Mouse (Mus musculus) liver, embryonic 14.5 days (tissue): Measurements from ENCODE around the gene Ankrd27.
A peak's percentile ranks its signal among the peaks of the same experiment; 100 is the strongest.

Experiments used
- CTCF ChIP-seq: IDR thresholded peaks from 2 replicates; pipeline ENCODE4 v1.5.1; 2016; ENCODE audit warnings: antibody characterized with exemption, low read depth, control low read depth
- EP300 ChIP-seq: IDR thresholded peaks from 2 replicates; pipeline ENCODE4 v1.6.1; 2016; ENCODE audit warnings: antibody characterized with exemption, low read depth

DNA sequence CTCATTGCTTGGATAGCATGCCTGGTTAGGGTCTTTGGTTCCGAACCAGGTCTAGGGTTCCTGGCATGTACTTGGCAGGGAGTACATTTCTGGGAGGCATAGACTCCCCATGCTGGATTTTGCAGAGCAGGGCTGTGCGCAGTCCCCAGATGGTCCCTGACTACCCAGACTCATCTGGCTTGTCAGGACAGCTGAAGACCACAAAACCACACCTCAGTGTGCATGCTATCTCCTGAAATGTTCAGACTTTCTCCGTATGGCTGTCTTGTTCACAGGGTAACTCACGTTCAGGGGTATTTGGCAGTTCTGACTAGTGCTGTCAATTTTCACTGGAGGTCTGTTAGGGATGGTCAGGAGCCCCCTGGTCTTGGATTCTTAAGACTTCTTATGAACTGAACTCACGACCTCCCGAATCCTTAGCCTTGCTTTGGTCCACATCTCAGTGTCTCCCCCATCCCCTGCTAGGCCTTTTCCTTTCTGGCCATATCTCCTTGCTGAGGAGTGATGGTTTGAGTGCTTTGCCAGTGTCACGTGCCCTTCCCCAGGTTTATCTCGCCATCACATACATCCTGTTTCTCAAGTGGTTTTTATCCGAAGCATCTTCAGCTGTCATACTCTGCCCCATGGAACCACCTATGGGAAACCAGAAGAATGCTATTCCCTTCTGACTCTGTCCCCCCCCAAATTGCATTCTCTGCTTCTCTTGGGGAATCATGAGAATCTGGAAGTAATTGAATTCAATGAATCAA lies 2.8 kb downstream of the Ankrd27 start:
- TF ChIP-seq CTCF (no peak), EP300 (peak; percentile 44; the same call in 1 of the 2 replicates)
